Mouse (Mus musculus) forebrain, embryonic 10.5 days (tissue): ENCODE measurements around the gene Asap3. TPM values are rescaled to one million over a fixed set of nuclear protein-coding genes. Genes with fewer than 3 reads are reported as not detected.

Experiments used
- DNase-seq: peaks from one replicate; pipeline ENCODE4 v3.0.0-alpha.2; 2017; ENCODE audit warnings: low spot score; ENCODE audit errors: extremely low spot score
- H3K27ac ChIP-seq: fragments of 300-500 bp; sonication (generic); 2 replicates; pipeline ENCODE4 v1.5.1; 2016; ENCODE audit warnings: mild to moderate bottlenecking
- H3K27me3 ChIP-seq: fragments of 300-500 bp; sonication (generic); 2 replicates; pipeline ENCODE4 v1.6.1; 2016; ENCODE audit warnings: mild to moderate bottlenecking; ENCODE audit not compliant: poor library complexity, severe bottlenecking
- H3K36me3 ChIP-seq: fragments of 300-500 bp; sonication (generic); replicated peaks from 2 replicates; pipeline ENCODE4 v1.6.1; 2016; ENCODE audit warnings: mild to moderate bottlenecking, moderate library complexity
- H3K4me1 ChIP-seq: fragments of 300-500 bp; sonication (generic); 2 replicates; pipeline ENCODE4 v1.6.1; 2016
- H3K4me3 ChIP-seq: fragments of 300-500 bp; sonication (generic); 2 replicates; pipeline ENCODE4 v1.5.1; 2016; ENCODE audit warnings: mild to moderate bottlenecking, moderate library complexity
- H3K9me3 ChIP-seq: fragments of 300-500 bp; sonication (generic); 2 replicates; pipeline ENCODE4 v1.6.1; 2016; ENCODE audit warnings: mild to moderate bottlenecking, moderate library complexity
- WGBS: fragments of 180-500 bp; shearing (Covaris S2); methylation state at CpG from one replicate; pipeline ENCODE4 v1.1.7; 2016; 5-methylcytosine and 5-hydroxymethylcytosine counted together
- polyA plus RNA-seq: library from polyadenylated mRNA; unstranded; fragments of >200 nt; fragmentation: Nextera tagmentation; extraction: Ambion mirVana; gene quantifications from 2 replicates; pipeline ENCODE4 v1.2.1, GENCODE M21; 2016

The Asap3 gene
- polyA plus RNA-seq, 1 experiment from 2014 or later: 4.7 TPM

GRCm38 (mm10) chr4:136248464-136249331 lies 42.5 kb downstream of the Asap3 start:
- peak overlapping the region; percentile 27; the same call in 1 of the 2 replicates for H3K27ac ChIP-seq
- no peaks in the 10 kb centered on the region for H3K9me3 ChIP-seq
- peaks cover 97% of the 10 kb centered on the region for H3K27me3 ChIP-seq
- peaks cover 42% of the 10 kb centered on the region for H3K4me1 ChIP-seq
- no peak for DNase-seq
- WGBS: 1% methylated on average over 37 of the region's 37 CpGs
- peaks cover under 1% of the 10 kb centered on the region; the same call in 1 of the 2 replicates for H3K36me3 ChIP-seq
- peak overlapping the region; percentile 61 for H3K4me3 ChIP-seq

GRCm38 (mm10) chr4:136249332-136249647 lies 43.1 kb downstream of the Asap3 start:
- no peak overlapping the region for H3K27ac ChIP-seq
- peaks cover 97% of the 10 kb centered on the region for H3K27me3 ChIP-seq
- H3K4me1 ChIP-seq: peaks cover 42% of the 10 kb centered on the region
- H3K36me3 ChIP-seq: no peaks in the 10 kb centered on the region
- peak overlapping the region; percentile 61; the same call in 1 of the 2 replicates for H3K4me3 ChIP-seq
- H3K9me3 ChIP-seq: no peaks in the 10 kb centered on the region
- DNase-seq: no peak
- 2% methylated on average over 11 of the region's 11 CpGs for WGBS

DNA sequence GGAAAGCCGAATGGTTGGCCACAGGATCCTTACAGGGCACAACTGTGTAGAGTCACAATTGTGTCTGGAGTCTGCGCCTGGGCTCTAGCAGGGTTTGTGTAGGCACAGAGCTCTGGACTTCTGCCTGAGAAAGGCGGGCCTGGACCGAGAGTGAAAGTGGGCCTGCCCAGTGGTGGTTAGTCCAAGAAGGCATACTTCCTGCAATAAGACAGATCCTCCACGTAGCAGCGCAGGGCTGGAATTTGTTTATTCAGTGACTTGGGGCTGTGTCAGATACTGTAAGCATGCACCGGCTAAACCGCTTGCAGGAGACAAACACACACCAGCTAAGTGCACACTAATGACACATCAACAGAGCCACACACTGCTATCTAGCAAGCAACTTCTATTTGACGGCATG lies 43.6 kb downstream of the Asap3 start:
- H3K4me1 ChIP-seq: peaks cover 42% of the 10 kb centered on the region
- H3K9me3 ChIP-seq: no peaks in the 10 kb centered on the region
- H3K27ac ChIP-seq: no peak overlapping the region
- WGBS: 44% methylated on average over 9 of the region's 9 CpGs
- H3K36me3 ChIP-seq: no peaks in the 10 kb centered on the region
- DNase-seq: no peak
- peaks cover 93% of the 10 kb centered on the region for H3K27me3 ChIP-seq
- H3K4me3 ChIP-seq: 0 out of 2 replicates have a peak overlapping the region, but pooled peaks have one; percentile 61

DNA sequence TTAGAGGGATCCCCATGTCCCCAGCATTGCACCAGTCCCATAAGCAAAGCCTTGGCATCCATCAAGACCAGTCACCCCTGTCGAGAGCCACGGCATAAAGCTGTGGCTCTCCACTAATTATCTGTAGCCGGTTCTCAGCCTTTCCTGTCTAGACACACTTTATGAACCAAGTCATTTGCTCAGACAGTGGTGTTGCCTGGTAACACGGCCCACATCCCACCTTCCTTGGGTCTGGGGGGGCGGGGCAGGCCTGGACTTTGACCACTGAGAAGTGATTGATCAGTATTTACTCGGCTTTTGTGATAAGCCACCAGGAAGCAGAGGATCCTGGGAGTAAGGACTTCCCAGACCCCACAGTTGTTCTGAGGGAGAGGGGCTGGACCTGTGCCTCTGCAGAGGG lies 49.8 kb downstream of the Asap3 start:
- no peaks in the 10 kb centered on the region for H3K9me3 ChIP-seq
- no peaks in the 10 kb centered on the region for H3K36me3 ChIP-seq
- WGBS: 77% methylated on average over 6 of the region's 6 CpGs
- H3K27ac ChIP-seq: no peak overlapping the region
- H3K4me1 ChIP-seq: peaks cover 9% of the 10 kb centered on the region
- DNase-seq: no peak
- no peak overlapping the region for H3K4me3 ChIP-seq
- peaks cover 36% of the 10 kb centered on the region for H3K27me3 ChIP-seq

GRCm38 (mm10) chr4:136256696-136257095 lies 50.5 kb downstream of the Asap3 start:
- WGBS: 87% methylated on average over 10 of the region's 10 CpGs

GRCm38 (mm10) chr4:136259916-136260315 lies 53.8 kb downstream of the Asap3 start:
- no peak for DNase-seq
- Histone ChIP-seq H3K27ac (no peak overlapping the region), H3K4me3 (no peak overlapping the region), H3K9me3 (no peaks in the 10 kb centered on the region), H3K27me3 (peaks cover 11% of the 10 kb centered on the region), H3K4me1 (peaks cover 9% of the 10 kb centered on the region), H3K36me3 (no peaks in the 10 kb centered on the region)
- WGBS: 61% methylated on average over 3 of the region's 3 CpGs

More at GRCm38 (mm10) chr4:136256696-136257095, 50.5 kb downstream of the Asap3 start:
- H3K4me3 ChIP-seq: no peak overlapping the region
- no peaks in the 10 kb centered on the region for H3K36me3 ChIP-seq
- no peak for DNase-seq
- no peaks in the 10 kb centered on the region for H3K9me3 ChIP-seq
- H3K27ac ChIP-seq: no peak overlapping the region
- H3K4me1 ChIP-seq: peaks cover 9% of the 10 kb centered on the region
- H3K27me3 ChIP-seq: peaks cover 28% of the 10 kb centered on the region

- Histone ChIP-seq H3K27ac (peak overlapping the region; percentile 36; the same call in 1 of the 2 replicates), H3K4me3 (no peak overlapping the region), H3K27me3 (peaks cover 14% of the 10 kb centered on the region), H3K4me1 (peaks cover 11% of the 10 kb centered on the region), H3K9me3 (no peaks in the 10 kb centered on the region), H3K36me3 (no peaks in the 10 kb centered on the region)
- DNase-seq: peak; percentile 85
- 46% methylated on average over 10 of the region's 10 CpGs for WGBS
Observed at GRCm38 (mm10) chr4:136260491-136261180, 54.5 kb downstream of the Asap3 start.

DNA sequence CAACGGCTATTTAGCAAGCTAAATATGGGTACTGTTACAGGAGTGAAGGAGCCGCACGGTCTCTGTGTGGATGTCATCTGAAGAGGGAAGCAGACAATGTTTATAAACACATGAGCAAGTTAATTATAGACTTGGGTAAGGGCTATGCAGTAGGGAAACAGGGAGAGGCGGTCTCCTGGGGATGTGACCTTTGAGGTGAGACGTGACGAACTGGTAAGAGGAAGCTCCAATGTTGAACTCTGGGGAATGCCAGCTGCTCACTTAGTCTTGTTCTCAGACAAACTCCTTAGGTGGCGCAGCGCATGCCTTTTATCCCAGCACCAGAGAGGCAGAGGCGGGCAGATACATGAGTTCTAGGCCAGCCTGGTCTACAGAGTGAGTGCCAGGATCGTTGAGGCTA lies 55.7 kb downstream of the Asap3 start:
- DNase-seq: no peak
- Histone ChIP-seq H3K27ac (no peak overlapping the region), H3K4me1 (peaks cover 11% of the 10 kb centered on the region), H3K9me3 (no peaks in the 10 kb centered on the region), H3K36me3 (no peaks in the 10 kb centered on the region), H3K4me3 (no peak overlapping the region), H3K27me3 (peaks cover 14% of the 10 kb centered on the region)
- WGBS: 91% methylated on average over 10 of the region's 10 CpGs

GRCm38 (mm10) chr4:136263555-136263954 lies 57.4 kb downstream of the Asap3 start:
- Histone ChIP-seq H3K4me1 (peaks cover 11% of the 10 kb centered on the region), H3K36me3 (no peaks in the 10 kb centered on the region), H3K9me3 (no peaks in the 10 kb centered on the region), H3K27ac (no peak overlapping the region), H3K4me3 (no peak overlapping the region), H3K27me3 (peaks cover 14% of the 10 kb centered on the region)
- 96% methylated on average over 4 of the region's 4 CpGs for WGBS
- no peak for DNase-seq

DNA sequence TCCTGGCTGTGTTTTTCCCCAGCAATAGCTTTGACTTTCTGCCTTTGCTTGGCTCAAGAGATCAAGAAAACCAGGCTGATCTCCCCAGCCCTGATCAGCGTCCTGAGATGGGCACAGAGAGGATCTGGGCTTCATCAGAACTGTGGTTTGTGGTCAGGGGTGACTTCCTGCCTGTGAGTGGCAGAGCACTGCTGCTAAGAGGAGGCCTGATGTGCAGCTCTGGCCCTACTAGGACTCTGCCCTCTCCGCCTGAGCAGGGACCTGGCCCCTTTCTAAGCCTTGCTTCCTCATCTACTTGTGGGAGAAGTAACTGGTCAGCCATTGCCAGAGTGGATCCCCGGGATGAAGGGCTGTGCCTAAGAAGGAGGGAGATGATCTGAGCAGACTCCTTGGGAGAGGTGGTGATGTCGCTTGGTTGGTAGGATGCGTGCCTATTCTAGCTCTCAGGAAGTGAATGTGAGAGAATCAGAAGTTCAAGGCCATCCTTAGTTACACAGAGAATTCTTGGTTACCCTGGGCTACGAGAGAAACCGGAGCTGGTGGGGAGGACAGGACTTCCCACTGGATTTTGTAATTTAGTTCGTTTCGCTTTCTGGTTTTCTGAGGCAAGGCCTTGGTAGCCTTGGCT lies 60.7 kb downstream of the Asap3 start:
- Histone ChIP-seq H3K4me3 (no peak overlapping the region), H3K9me3 (no peaks in the 10 kb centered on the region), H3K4me1 (0 out of 2 replicates have a peak, but pooled peaks cover 2% of the 10 kb centered on the region), H3K27me3 (peaks cover 9% of the 10 kb centered on the region), H3K27ac (no peak overlapping the region), H3K36me3 (no peaks in the 10 kb centered on the region)
- WGBS: 87% methylated on average over 9 of the region's 9 CpGs
- DNase-seq: no peak

DNA sequence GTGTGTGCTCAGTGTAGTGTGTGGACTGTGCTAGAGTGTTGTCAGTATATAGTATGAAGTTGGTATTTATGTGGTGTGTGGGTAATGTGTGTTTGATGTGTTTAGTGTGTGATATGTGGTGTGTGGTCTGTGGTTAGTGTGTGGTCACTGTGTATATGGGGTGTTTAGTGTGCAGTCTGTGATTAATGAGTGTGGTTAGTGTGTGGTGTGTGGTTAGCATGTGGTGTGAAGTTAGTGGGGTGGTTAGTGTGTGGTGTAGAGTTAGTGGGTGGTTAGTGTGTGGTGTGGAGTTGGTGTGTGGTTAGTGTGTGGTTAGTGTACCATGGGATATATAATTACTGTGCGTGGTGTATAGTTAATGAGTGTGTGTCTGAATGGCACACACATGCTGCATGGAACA lies 62.7 kb downstream of the Asap3 start:
- WGBS: 93% methylated on average over 1 of the region's 1 CpGs
- Histone ChIP-seq H3K4me3 (no peak overlapping the region), H3K4me1 (0 out of 2 replicates have a peak, but pooled peaks cover 2% of the 10 kb centered on the region), H3K27ac (no peak overlapping the region), H3K27me3 (peaks cover 9% of the 10 kb centered on the region), H3K36me3 (no peaks in the 10 kb centered on the region), H3K9me3 (peaks cover 19% of the 10 kb centered on the region)
- DNase-seq: no peak

DNA sequence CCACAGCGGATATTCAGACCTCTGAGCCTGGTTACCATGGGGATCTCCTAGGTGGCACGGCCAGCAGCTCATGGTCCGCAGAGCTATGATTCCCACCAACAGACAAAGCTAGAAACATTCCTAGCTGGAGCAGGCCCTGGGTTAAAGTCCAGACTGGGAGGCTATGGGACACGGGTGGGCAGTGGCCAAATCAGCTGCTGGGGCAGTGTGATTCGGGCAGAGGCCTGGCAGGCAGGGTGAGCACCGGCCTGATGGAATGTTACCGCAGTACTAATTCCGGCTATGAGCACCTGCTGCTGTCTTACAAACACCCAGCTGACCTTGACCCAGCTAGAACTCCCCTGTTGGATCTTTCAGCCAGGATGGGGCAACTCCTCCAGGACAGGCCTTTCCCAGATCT lies 64.5 kb downstream of the Asap3 start:
- DNase-seq: no peak
- peaks cover 19% of the 10 kb centered on the region for H3K9me3 ChIP-seq
- no peak overlapping the region for H3K4me3 ChIP-seq
- WGBS: 88% methylated on average over 8 of the region's 8 CpGs
- H3K4me1 ChIP-seq: no peaks in the 10 kb centered on the region
- no peak overlapping the region for H3K27ac ChIP-seq
- no peaks in the 10 kb centered on the region for H3K36me3 ChIP-seq
- no peaks in the 10 kb centered on the region for H3K27me3 ChIP-seq
